Mouse (Mus musculus) layer of hippocampus, adult 9-11 months (tissue): ENCODE measurements around the gene 3110070M22Rik.
A peak's percentile ranks its signal among the peaks of the same experiment; 100 is the strongest.
"Not testable (repeated sequence)": the region's sequence is repeated elsewhere in the genome, so short reads cannot be mapped to it uniquely, and the experiment has no call there.

Source experiments
- DNase-seq: peaks from one replicate; pipeline ENCODE4 v3.0.0; 2022

The 3110070M22Rik gene

GRCm38 (mm10) chr13:119487880-119488580 lies at the start of gene 3110070M22Rik, which contains the start of gene Tmem267:
Gene 3110070M22Rik, minus strand, starts transcription at chr13:119488383.
Gene Tmem267, plus strand, starts transcription at chr13:119488039.
- peak; percentile 81 for DNase-seq

GRCm38 (mm10) chr13:119494938-119495337 lies 6.8 kb upstream of the 3110070M22Rik start:
- DNase-seq, result not testable (repeated sequence)

DNA sequence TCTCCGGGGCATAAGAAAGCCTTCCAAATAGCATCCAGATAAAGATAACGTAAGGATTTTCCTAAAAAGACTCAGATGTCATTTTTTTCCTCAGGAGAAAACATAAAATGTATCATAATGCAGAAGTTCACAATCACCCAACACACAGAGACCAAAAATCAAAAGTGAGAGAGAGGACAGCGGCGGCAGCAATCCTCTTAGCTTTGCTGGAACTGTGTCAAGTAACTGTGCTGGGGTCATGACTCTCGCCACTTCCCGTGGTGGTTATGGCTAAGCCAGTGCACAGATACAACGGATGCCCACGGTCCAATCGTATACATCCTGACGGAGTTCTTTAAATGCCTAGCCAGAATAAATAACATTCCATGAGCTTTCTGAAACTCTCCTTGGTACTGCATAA lies 3.9 kb upstream of the 3110070M22Rik start:
- not testable (repeated sequence) for DNase-seq

DNA sequence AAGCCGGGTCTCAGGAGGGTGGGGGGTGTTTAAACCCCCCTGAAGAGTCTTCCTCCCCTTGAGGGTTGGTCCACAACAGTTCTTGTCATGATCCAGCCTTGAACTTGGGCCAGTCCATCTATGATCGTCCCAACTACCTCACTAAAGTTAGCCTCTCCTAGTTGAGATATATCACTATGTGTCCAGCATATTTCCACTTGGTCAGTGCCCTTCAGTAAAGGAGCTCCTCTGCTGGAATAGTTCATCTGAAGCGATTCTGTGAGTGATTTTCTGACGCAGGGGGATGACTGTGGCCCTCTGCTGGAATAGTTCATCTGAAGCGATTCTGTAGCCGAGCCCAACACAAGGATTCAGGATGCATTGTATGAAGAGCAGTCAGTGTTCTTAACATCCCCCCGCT lies 829 bp downstream of the 3110070M22Rik start:
- DNase-seq, result no peak

DNA sequence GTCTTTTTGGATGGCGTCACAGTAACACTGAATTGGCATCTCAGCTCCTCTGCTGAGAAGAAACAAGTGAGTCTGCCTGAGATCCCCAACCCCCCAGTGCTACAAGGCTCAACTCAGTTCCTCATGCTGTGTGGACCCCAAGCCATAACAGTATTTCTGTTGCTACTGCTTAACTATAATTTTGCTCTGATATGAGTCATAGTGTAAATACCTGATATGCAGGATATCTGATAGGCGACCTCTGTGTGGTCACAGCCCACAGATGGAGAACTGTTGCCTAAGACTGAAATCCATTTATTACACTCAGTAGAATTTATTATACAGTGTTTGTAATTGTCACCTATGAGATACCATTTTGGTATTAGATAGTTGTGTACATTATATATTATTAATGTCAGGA lies 10.4 kb downstream of the 3110070M22Rik start:
- DNase-seq, result no peak

- no peak for DNase-seq
Observed at GRCm38 (mm10) chr13:119476631-119477030, 11.6 kb downstream of the 3110070M22Rik start.

DNA sequence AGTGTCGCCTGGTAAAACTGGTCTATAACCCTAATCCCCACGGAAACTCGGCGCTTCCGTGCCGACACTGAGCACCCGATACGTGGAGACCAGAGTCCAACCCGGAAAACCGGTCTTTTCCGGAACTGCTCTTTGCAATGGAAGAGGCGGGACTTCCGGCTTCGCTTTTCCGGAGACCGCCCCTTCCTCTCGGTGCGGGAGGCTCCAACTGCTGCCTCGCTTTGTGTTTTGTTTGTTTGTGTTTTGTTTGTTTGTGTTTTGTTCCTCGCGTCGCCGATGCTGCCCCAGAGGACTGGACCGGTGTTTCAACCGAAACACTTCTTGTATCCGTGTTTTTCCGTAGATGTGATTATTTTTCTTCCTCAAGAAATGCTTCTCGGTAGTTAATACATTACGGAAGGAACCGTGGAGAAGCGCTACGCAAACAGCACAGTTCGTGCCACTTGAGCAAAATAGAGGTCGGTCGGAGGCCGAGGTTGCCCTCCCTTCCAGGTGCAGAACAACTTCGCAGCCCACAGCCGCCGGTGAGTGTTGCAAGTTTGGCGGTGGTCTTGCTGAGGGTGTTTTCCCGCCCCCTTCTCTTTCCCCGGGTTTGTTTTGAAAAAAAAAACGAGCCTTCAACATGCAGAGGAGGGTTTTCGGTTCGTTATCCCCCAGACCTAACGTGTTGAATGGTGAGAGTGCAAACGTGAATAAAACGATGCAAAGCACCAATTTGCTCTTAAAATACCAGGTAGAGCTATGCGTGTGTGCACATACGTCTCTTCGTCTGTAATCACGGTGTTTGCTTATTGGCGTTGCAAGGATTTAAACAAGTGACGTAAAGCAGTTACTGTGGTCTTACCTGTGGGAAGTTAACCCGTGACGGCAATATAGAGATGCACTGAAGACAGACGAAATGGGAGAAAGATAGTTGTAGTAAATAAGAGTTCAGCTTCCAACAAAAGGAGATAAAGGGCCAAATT lies 25.3 kb downstream of the 3110070M22Rik start, which contains the start of gene 4833420G17Rik:
4833420G17Rik (plus strand) TSS at position 173 of the 965 bp plus-strand sequence.
- peak; percentile 90 for DNase-seq

GRCm38 (mm10) chr13:119461900-119462595 lies 26.1 kb downstream of the 3110070M22Rik start:
- DNase-seq, result no peak

DNA sequence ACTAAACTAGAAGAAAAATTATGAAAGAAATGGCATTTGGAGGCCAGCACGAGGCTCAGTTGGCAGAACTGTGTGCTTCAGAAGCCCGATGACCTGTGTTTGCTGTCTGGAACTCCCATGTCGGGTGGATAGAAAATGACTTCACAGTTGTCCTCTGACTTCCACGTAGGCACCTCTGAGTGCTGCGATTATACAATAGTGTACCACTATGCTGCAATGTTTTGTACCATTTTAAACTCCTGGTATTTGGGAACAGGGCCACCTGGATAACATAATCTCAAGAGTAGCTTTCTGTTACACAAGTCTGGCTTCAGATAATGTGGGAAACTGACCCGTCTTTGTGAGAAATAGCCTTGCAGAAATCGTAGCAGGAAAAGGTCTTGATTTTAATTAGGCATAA lies 31.8 kb downstream of the 3110070M22Rik start:
- DNase-seq, result no peak

DNA sequence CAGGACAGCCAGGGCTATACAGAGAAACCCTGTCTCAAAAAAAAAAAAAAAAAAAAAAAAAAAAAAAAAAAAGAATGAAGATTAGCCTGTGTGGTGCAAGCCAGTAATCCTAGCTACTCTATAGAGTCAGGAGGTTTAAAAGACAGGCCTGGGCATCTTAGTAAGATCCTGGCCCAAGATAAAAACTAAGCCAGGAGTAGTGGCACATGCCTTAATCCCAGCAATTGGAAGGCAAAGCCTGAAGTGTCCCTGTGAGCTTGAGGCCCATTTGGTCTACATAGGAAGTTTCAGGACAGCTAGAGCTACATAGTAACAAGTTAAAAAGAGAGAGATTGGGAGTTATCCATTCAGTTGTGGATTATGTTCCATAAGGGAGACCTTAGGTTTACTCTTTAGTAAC lies 33.1 kb downstream of the 3110070M22Rik start:
- no peak for DNase-seq

DNA sequence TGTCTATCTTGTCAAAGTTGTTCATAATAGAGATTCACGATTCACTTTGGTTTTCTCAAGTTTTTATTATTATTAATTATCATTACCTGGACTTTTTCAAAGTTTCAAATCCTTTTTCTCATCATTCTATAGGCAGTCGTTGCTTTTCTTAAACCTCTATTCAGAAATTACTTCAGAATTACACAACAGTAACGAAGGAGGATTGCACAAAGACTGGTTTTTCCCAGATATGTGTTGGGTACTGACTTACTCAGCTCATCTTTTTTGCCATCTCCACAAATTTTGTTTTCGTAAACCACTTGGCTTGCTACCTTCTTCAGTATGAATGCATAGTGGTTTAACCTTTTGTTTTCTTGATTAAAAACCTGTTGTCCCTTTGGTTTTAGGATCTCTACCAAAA lies 34.6 kb downstream of the 3110070M22Rik start:
- DNase-seq, result no peak

GRCm38 (mm10) chr13:119442244-119442643 lies 45.9 kb downstream of the 3110070M22Rik start:
- DNase-seq, result no peak
